Mouse (Mus musculus) ZHBTc4 (cell line): ENCODE measurements at regions not wholly inside any gene's neighbourhood (a gene's known extent, or its start where the extent isn't known, plus 50 kb on each side); places are given as distances from the start of the nearest gene placed in this dataset.

Experiments
- DNase-seq: peaks from one replicate; pipeline ENCODE4 v3.0.0-alpha.2; 2011; ENCODE audit warnings: low read depth, low spot score

DNA sequence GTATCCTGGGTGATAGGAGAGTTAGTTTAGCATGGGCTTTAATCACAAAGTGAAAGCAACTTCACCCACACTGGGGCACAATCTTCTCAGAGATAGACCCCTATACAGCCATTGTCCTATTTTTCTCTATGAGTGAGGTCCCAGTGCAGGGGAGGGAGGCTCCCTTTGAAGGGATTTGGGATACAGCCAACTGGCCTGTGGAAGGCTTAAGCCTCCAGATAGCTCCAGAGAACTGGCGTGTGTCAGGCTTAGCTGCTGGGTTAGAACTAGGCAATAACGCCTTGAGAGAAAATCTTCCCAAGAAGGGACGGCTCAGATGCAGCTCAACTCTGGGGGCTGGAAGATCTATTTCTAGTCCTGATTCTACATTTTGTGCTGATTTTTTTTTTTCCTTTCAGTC lies 397.4 kb upstream of the Zdhhc25 start:
- no peak for DNase-seq

DNA sequence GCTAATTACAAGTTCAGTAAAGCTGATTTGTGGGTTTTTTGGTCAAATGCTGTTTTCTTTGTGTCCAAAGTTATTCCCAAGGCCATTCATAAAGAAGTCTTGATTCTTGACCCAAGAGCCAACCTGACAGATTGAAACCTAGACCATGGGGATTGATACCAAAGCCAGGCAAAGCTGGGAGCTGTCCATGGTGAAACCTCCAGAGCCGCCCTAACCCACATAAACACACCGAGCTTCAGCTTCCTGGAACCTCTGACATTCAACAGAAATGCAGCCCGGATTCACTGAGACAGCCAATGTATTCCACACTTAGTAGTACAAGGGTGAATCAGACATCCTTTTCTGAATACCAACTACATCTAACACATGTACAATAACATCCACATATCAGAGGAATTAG lies 386.7 kb upstream of the Zdhhc25 start:
- DNase-seq: peak; percentile 29

DNA sequence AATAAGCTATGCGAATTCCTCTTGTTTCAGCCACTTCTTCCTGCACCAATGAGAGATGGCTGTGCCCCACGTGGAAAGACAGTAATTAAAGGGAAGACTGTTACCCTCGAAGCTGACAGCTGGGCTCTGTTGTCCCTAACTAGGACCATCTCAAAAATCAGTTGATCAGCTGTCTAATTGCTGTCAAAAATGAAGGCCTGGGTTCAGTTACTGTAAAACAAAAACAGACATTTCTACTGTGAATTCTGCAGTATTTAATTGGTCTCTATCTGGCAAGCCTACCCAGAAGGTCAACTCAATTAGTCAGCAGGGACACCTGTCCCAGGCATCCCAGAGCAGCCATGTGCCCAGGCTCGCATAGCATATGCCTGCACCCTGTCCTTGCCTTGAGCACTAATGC lies 385.8 kb upstream of the Zdhhc25 start:
- no peak for DNase-seq

DNA sequence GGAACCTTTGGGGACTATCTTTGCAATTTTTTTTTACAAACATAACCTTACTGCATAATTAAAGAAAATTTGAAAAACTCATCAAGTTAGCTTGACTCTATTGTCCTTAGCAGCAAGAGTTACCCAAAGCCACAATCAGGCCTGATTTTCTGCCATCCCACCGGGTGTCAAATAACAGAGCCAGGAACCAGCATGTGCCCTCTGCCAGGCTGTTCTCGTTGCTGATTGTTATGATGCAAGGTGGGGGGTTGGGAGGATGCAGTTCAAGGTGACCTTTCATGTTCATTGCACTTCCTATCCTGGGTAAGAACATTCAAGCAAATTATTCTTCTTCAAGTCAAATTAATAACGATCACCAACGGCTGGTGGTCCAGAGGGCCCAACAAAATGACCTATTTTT lies 370.6 kb upstream of the Zdhhc25 start:
- DNase-seq: no peak

DNA sequence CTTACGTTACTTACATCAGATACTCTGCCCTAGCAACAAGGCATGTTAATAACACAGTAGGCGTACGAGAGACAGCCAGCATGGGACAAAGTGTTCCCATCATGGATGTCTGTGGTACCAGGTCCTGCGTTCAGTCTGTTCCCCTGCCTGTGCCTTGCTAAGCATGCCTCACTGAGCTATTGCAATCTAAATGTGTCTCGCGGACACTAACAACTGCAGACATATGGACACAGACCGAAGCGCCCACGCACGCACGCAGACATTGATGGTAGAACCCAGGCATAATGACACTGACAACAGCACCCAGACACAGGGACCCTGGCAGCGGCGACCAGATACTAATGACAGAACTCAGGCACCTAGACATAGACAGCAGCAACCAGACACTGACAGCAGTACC lies 355.5 kb upstream of the Zdhhc25 start:
- DNase-seq: no peak

DNA sequence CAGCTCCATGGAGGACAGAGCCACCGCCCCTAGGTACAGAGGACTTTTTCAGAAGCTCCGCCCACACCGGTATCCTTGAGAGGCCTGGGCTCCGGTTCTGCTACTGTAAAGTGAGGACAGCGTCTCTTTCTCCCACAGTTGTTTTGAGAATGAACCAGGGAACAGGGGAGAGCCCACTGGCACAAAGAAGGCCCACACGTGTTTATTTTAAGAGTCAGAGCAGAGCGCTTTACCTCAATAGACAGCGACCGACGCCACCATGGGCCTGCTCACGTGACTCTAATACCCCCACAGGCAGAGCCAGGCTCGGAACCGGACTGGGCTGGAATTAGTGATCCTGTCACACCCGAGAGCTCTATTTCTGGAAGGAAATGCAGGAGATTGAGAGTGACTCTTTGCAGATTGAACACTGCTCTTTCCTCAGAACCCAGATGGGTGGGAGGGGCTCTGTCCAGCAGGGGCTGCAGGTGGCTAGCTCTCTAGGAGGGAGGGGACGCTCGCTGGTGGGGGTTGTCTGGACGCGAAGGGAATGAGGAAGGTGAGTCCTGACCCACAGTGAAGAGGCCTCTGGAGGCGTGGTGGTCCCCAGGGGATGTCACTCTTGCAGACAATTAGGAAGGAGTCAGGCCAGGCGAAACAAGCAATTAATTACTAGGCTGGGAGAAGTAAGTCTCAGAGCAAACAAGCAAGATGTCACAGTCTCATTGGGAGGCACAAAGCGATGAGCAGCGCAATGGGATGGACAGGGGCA lies 354.4 kb upstream of the Zdhhc25 start:
- peak; percentile 33 for DNase-seq

DNA sequence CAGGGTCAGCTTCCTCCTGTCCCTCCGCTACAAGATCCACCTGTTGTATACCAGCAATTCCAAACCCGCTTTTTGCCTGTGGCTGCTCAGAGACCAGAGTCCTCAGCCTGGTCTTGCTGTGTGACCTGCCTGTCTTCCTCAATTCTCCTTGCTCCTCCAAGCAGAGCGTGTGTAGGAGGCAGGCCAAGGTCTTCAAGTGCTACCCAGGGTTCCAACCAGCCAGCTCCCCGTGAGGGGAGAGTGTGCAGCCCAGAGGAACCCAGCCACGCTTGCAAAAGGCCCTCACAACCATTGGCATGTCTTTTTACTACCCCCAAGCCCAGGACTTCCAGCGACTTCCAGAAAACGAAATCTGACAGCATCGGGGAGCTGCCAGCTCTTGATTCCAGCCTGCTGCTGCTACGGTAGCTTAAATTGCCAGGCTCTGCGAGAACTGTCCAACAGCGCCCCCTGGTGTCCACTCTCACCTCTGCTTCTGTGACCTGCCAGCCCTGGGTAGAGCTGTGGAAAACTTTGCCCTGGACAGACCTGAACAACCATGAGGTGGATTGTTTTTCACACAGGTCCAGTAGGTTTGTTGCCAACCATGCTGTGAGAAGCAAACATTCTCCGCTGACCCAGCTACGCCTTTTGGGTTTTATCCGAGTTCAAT lies 352.0 kb upstream of the Zdhhc25 start:
- peak; percentile 76 for DNase-seq

DNA sequence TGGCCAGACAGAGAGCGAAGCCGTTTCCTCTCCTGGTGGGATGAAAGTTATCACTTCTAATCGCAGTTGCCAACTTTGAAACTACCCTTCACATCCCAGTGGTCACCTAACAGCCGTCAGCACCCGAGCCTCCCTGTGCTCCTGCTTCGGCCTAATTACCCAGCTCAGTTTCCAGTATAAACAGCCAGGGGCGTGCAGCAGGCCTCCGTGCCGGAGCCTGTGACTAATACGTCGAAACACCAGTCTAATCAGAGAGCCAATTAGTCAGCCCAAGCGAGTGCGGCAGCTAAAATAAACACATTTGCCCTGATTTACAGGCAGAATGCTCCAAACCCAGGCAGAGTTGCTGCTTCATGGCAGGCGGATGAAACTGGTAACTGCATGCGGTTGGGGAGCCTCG lies 312.1 kb upstream of the Zdhhc25 start:
- no peak for DNase-seq

DNA sequence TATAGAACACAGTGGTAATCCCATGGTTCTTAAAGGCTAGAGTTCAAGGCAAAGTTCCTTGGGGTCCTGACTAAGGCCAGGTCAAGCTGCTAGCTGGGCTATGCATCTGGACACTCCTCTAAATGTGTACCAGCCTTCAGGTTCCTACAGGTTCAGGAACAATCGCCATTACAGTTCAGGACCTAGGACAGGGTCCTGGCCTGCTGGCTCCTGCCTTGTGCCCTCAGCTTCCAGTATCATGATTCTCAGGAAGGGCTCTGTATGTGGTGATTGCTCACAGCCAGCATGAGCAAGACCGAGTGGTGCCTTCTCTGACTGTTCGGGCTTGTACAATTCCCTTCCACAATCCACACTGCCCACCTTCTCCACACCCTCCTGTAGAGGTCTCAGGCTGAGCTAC lies 311.4 kb upstream of the Zdhhc25 start:
- DNase-seq: peak; percentile 15

DNA sequence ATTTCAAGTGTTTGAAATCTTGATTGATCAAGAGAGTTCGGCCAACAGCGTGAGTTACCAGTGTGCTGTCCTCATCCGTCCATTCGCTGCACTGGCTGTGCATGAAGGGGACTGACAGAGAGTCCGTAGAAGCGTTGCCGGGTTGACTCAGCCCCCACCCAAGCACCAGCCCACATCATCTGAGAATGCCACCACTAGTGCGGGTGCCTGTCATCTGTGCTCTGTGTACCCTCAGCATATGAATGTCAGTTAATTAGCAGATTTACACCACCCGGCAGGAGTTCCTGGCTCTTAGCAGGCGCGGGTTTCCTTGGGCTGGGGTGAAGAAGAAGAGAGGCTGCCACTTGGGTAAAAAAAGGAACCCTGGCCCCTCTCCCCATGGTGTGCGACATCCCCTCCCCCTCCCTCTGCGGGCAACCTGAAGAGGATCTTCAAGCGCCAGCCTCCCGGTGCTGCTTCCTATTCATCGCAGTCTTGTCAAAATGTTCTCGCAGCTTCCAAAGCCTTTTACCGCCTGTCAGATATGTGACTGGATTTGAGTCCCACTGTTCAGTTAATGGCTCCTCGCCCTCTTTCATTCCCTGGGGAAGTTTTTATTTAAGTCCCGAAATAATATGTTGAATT lies 309.2 kb upstream of the Zdhhc25 start:
- DNase-seq: no peak

DNA sequence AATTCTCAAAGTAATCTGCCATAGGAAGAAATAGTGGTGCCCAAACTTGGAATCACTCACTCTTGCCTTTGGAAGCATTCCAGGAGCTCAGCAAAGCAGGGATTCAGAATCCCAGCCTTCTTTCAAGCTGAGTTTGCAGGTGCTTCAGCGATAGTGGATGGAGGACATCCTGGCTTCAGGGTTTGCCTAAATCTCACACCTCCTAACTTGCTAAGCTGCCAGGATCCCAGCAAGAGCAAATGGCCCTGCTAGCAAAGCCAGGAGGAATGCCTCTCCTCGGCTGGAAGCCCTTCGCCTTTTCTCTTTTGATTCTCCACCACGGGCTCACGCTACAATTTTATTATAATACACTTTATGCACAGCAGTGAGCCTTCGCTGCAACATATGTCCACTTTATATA lies 301.0 kb upstream of the Zdhhc25 start:
- DNase-seq: no peak

DNA sequence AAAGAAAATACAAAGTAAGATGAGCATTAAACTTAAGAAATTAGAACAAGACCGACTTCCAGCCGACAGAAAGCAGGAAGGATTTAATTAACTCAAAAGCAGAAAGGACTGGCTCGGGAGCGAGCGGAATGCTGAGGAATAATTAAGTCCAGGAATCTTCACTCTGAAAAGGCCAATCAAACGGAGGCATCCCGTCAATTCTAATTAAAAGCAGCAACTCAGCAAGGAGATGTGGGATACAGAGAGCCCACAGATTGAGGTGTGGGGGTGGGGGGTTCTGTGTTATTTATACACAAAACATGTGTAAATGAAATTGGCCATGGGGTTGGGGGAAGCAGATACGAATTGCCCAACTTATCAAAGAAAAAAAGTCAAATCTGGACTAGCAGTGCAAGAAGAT lies 288.9 kb upstream of the Zdhhc25 start:
- no peak for DNase-seq

DNA sequence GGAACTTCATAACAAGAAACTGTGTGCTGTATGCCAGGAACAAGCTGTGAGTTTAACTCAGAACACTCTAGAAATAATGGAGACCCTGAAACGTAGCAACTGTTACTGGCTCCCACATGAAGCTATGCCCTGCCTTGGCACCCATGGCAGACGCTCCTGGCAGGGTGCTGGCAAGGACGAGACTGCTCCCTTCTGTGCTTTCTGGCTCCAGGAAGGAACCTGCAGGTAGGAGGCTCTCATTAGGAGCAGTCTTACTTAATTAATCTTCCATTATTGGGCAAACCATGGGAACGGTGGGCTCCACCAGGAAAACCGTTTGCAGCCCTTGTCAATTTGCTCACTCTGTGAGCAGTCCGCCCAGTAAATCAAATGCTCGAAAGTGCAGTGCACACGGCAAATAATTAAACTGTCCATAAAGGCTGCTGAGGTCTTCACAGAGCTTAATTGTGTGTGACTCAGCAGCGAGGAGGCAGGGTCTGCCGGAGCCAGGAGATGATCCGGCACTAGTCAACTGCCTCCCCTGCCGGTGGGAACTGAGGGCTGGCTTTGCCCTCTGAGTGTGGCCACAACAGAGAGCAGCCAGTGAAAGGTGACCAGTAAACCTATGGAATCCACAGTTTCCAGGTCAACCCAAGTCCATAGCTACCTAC lies 285.2 kb upstream of the Zdhhc25 start:
- no peak for DNase-seq

DNA sequence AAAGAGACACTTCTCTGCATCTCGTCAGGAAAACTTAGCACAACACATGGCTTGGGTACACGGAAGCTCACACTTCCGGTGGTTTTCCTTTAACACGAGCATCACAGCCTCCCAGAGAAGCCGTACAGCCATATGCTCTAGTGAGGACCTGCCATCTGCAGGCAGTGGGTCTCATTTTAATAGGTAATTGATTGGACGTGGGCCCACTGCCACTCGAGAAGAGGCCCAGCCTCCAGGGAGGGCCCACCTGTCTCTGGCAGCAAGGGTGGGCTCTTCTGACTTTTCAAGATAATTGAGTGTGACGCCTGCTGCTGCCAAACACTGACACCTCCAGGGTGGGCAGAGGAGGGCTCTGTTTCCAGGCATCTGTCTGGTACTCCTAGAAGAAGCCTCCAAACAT lies 282.1 kb upstream of the Zdhhc25 start:
- no peak for DNase-seq

DNA sequence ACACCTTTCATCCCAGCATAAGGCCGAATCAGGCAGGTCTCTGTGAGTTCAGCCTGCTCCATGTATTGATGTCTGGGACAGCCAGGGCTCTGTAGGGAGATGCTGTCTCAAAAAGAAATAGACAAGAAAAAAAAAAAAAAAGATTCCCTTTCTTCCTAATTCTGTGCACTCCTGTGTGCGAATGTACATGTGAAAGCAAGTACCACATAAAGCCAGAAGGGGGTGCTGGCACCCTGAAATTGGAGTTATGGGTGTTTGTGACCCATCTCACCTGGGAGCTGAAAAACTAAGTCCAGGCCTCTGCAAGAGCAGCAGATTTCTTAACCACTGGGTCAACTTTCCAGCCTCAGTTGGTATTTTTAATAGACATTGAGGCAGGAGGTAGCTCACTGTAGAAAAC lies 280.6 kb upstream of the Zdhhc25 start:
- DNase-seq: peak; percentile 48

DNA sequence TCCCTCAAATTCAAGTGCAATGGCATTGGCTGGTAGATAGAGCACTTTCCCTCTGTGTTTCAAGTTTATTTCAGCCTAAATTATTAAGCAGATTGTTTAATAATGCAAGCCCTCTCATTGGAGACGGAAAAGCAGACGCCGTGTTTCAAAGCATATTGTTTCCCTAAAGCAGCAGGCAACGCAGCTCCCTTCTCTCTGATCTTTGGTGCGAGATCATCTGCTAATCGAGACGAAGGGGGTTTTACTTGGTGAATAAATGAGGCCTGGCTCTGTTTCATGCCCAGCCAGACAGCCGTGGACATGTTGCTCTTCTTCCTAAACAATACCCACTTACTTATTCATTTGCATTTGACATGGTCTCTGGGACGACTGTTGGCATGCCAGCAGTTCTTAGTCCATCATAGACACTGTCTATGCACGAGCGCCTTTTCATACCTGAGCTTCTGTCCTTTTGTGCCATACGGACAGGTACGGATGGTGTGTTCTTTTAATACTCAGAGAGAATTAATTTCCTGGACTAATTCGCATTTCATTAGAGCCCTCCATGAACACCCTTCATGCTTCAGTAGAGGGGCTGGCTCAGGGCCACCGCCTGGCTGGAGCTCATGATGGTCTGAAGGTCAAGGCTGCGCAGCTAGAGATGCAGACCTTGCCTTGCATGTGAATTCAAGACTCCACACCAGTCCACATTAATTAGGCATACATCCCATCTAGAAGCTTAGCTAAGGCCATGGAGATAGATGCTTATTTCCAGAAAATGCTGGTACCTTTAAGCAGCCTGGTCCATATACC lies 276.3 kb upstream of the Zdhhc25 start:
- DNase-seq: no peak

DNA sequence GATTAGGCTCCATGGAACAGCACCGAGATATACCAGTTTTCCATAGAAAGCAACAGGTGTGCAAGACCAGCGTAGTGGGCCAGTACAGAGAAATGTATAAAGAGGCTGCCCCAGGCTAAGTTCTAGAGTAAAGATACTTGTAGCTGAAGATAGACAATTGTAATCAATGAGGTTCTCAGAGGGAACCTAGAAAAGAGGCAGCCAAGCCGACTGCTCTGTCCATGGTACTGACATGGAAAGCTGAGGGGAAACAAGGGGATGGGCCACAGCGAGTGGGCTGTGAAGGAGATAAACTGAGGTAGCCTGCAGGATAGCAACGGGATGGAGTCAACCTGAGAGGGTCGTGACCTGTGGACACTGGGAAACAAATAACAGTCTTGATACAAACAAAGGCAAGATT lies 275.0 kb upstream of the Zdhhc25 start:
- DNase-seq: peak; percentile 38

DNA sequence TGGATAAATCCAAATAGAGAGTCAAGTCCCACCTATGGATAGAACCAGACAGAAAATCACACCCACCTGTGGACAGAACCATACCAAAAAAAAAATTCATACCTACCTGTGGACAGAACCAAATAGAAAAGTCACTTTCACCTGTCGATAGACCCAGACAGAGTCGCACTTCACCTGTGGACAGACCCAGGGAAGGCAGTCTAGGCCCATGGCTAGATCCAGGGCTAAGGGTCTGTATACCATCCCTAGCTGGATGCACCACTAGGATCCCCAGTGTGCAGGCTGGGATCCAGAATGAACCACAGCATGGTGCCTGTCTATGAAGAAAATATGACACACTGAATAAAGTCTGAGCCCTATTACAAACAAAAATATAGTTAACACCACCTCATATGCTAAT lies 246.9 kb upstream of the Zdhhc25 start:
- DNase-seq: no peak

DNA sequence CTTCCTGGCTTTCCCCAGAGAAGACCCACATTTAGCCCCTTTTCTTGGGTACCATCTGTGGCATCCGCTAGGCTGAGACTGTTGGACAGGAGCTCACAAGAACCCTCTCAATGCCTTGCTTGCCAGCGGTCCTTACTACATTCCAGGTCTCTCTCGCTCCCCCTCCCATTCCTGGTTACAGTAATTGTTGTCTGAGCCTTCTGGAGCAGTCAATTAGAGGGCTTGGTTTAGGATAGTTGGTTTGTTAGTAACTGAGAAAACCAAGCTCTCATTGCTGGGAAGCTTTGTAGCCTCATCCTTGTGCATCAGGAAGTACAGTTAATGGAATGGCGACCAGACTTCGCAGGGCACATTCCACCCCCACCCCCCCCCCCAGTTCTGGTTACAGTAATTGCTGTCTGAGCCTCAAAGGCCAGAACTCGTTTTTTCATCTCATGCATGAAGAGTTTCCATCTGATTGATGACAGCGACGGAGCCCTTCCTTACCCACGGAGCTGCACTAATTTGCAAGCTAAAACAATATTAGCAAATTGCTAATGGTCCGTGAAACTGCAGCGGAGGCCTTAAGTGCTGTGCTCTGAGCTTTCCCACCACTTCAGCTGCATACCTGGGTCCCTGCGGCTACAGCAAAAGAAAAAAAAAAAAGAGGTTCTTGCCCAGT lies 239.6 kb upstream of the Zdhhc25 start:
- DNase-seq: no peak

DNA sequence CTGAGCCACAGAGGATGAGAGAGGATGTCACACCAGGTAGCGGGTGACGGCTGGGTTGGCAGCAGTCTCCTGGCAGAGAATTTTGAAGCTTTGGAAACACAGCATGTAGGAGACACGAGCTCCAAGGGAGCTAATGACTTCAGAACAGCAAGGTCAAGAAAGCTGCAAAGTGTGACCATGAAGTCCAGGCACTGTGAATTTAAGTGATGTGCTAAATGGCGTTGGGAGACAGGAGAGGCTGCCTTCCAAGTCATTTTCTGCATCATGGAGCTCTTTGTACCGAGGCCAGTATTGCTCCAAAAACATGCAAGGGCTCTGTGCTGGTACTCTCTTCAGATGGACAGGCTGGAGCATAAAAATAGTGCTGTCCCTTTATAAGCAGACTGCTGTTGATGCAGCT lies 238.8 kb upstream of the Zdhhc25 start:
- DNase-seq: no peak

DNA sequence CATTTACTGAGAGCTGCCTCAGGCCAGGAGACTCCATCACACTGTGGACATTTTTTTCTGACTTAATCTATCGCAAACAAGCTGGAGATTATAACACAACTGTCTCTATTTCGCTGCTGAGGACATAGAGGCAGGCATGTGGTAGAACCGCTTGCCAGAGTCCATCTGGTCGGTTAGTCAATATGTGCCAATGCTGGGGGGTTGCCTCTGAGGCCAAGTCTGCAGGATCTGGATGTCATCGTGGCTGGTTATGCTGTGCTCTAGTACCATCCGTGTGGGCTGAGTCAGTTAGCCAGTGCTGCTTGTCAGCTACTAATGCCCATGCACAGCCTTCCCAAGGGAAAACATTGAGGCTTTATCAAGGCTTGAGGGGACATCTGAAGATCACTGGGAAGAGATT lies 237.1 kb upstream of the Zdhhc25 start:
- no peak for DNase-seq
